25 mouse cellular contexts compared by ENCODE assay signal in the genomic region with DNA sequence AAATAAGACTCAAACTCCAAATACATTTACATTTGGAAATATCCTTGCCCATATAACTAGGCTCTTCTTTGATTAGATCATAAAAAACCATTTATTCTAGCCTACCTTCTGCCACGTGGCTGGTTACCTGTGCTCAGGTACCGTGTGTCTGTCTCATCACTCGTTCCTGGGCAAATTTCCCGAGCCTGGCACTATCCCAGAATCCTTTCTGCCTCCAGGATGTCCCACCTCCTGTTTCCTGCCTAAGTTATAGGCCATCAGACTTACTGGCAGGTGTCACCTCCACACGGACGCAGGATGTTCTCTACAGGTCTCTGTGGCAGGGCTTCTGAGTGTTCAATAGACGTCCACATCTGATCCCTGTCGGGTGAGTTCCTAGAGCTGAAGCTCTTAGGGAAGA. TPM values are rescaled to one million over a fixed set of nuclear protein-coding genes. Genes with fewer than 3 reads are reported as not detected.
A peak's percentile ranks its signal among the peaks of the same experiment; 100 is the strongest.
DNase-seq lines count a peak whose midpoint lies in the region; ATAC-seq and TF ChIP-seq lines count a peak whose summit lies in the region.
"Had no signal": no experiment of that assay in that cellular context is flagged by ENCODE, and none has a peak within 500 bp of the region (broad histone marks: within the 10 kb centered on the region; RNA-seq: fewer than 3 reads in every experiment).

No protein-coding gene starts in this region.

- ATAC-seq in kidney, embryonic 16.5 days (ENCODE audit: low FRiP score, low TSS enrichment): no peak
- ATAC-seq: forebrain, embryonic 13.5 days; forebrain, embryonic 15.5 days; forebrain, postnatal 0 days; Patski had no signal

- H3K36me3 ChIP-seq in kidney, embryonic 16.5 days (ENCODE audit: insufficient read depth, low read length): peaks cover 31% of the 10 kb centered on the region
- H3K36me3 ChIP-seq in testis, adult 2 months (ENCODE audit: control insufficient read depth, insufficient read depth, low read length): no peaks in the 10 kb centered on the region

- no peak overlapping the region for H3K27ac ChIP-seq in kidney, embryonic 16.5 days (ENCODE audit: low read length)
- H3K27ac ChIP-seq in testis, adult 2 months (ENCODE audit: control insufficient read depth, insufficient read depth, low read depth, low read length): no peak overlapping the region
- H3K27ac ChIP-seq: embryonic facial prominence, embryonic 10.5 days; embryonic facial prominence, embryonic 12.5 days; forebrain, embryonic 13.5 days; forebrain, embryonic 15.5 days had no signal

- peak; percentile 64 for DNase-seq in cerebellum, postnatal 10 days
- DNase-seq in cerebellum, adult 8-10 months: no peak
- DNase-seq in cerebellum, postnatal 25 days: peak; percentile 25 to 51
- no peak for DNase-seq in cerebellum, adult 11-12 months
- DNase-seq in kidney, adult 18-20 months: peak; percentile 32
- no peak for DNase-seq in testis, postnatal 14 days (ENCODE audit: low spot score)
- DNase-seq: adrenal gland, adult 8-10 months; B cell, adult 2 months; cerebellum, adult 2 months; cerebellum, adult 9-11 months; forebrain, postnatal 0 days had no signal

- no peaks in the 10 kb centered on the region for H3K27me3 ChIP-seq in kidney, embryonic 16.5 days (ENCODE audit: insufficient read depth, low read length)
- no peaks in the 10 kb centered on the region for H3K27me3 ChIP-seq in testis, adult 2 months (ENCODE audit: control insufficient read depth, insufficient read depth, low read length)
- H3K27me3 ChIP-seq: CH12.LX; embryonic facial prominence, embryonic 12.5 days; forebrain, embryonic 13.5 days; forebrain, embryonic 15.5 days; Patski had no signal

- H3K4me2 ChIP-seq in kidney, embryonic 16.5 days (replicated peaks; ENCODE audit: low read depth, low read length): no peak overlapping the region
- H3K4me2 ChIP-seq: embryonic facial prominence, embryonic 12.5 days; forebrain, embryonic 13.5 days; forebrain, embryonic 15.5 days had no signal

- TF ChIP-seq CTCF in testis, adult 2 months (IDR thresholded peaks at IDR 0.05; ENCODE audit: control insufficient read depth, insufficient read depth, insufficient replicate concordance, low read depth, low read length): no peak

- no peak for TF ChIP-seq POLR2A in testis, adult 2 months (IDR thresholded peaks at IDR 0.05; ENCODE audit: control insufficient read depth, low read depth, low read length)

- no peak overlapping the region for H3K9ac ChIP-seq in kidney, embryonic 16.5 days (replicated peaks; ENCODE audit: low read length)
- H3K9ac ChIP-seq: embryonic facial prominence, embryonic 12.5 days; forebrain, embryonic 13.5 days; forebrain, embryonic 15.5 days; forebrain, postnatal 0 days had no signal

- no peak overlapping the region for H3K4me3 ChIP-seq in kidney, embryonic 16.5 days (ENCODE audit: low read length)
- H3K4me3 ChIP-seq in testis, adult 2 months (ENCODE audit: control insufficient read depth, low read depth, low read length): peak overlapping the region; percentile 64
- H3K4me3 ChIP-seq: embryonic facial prominence, embryonic 10.5 days; embryonic facial prominence, embryonic 12.5 days; forebrain, embryonic 13.5 days; forebrain, embryonic 15.5 days had no signal

- no peaks in the 10 kb centered on the region for H3K9me3 ChIP-seq in kidney, embryonic 16.5 days (ENCODE audit: low read length)
- H3K9me3 ChIP-seq: embryonic facial prominence, embryonic 10.5 days; embryonic facial prominence, embryonic 12.5 days; forebrain, embryonic 13.5 days; forebrain, embryonic 15.5 days; G1E had no signal

- WGBS in kidney, embryonic 16.5 days: 87% methylated on average over 8 of the region's 8 CpGs

- H3K4me1 ChIP-seq in kidney, embryonic 16.5 days (ENCODE audit: insufficient read depth, low read length): 0 out of 2 replicates have a peak, but pooled peaks cover 6% of the 10 kb centered on the region
- H3K4me1 ChIP-seq in testis, adult 2 months (ENCODE audit: control insufficient read depth, insufficient read depth, low read length): peaks cover 13% of the 10 kb centered on the region
- H3K4me1 ChIP-seq: embryonic facial prominence, embryonic 10.5 days; embryonic facial prominence, embryonic 12.5 days; forebrain, embryonic 13.5 days; forebrain, embryonic 15.5 days had no signal

RNA-seq across cellular contexts. Expression of a gene that starts 13.0 kb away (rescaled TPM):
- not detected in 2 replicates for polyA plus RNA-seq in kidney, embryonic 16.5 days (2015; fragmentation: Nextera tagmentation; extraction: Ambion mirVana)
- polyA plus RNA-seq in testis, adult 2 months (2012; rRNA removed): 4.6 and 4.7 TPM in 2 replicates
- polyA plus RNA-seq: activated CD4-positive, CD25-positive, alpha-beta regulatory T cell, adult 4 months; embryonic facial prominence, embryonic 10.5 days; forebrain, embryonic 11.5 days; forebrain, embryonic 15.5 days; G1E had no signal

RNA-seq across cellular contexts. Expression of a gene that starts 20.0 kb away (rescaled TPM):
- polyA plus RNA-seq in kidney, embryonic 16.5 days (2015; fragmentation: Nextera tagmentation; extraction: Ambion mirVana): not detected in 2 replicates
- 2.2 and 2.8 TPM in 2 replicates for polyA plus RNA-seq in testis, adult 2 months (2012; rRNA removed)
- polyA plus RNA-seq: activated CD4-positive, CD25-positive, alpha-beta regulatory T cell, adult 4 months; CD4-positive, CD25-positive, alpha-beta regulatory T cell, adult 4 months; embryonic facial prominence, embryonic 12.5 days; forebrain, embryonic 11.5 days; forebrain, embryonic 13.5 days; forebrain, embryonic 15.5 days; G1E had no signal

RNA-seq across cellular contexts. Expression of a gene that starts 21.1 kb away (rescaled TPM):
- 88.9 and 91.9 TPM in 2 replicates for polyA plus RNA-seq in kidney, embryonic 16.5 days (2015; fragmentation: Nextera tagmentation; extraction: Ambion mirVana)
- polyA plus RNA-seq in testis, adult 2 months (2012; rRNA removed): 13.9 and 16.0 TPM in 2 replicates

RNA-seq across cellular contexts. Expression of a gene that starts 39.4 kb away (rescaled TPM):
- polyA plus RNA-seq in kidney, embryonic 16.5 days (2015; fragmentation: Nextera tagmentation; extraction: Ambion mirVana): not detected in 2 replicates
- not detected in 2 replicates for polyA plus RNA-seq in testis, adult 2 months (2012; rRNA removed)
- polyA plus RNA-seq: activated CD4-positive, CD25-positive, alpha-beta regulatory T cell, adult 4 months; CD4-positive, CD25-positive, alpha-beta regulatory T cell, adult 4 months; cerebellum, adult 2 months; cortical plate, adult 2 months; embryonic facial prominence, embryonic 10.5 days; embryonic facial prominence, embryonic 12.5 days; embryonic facial prominence, embryonic 14.5 days; forebrain, embryonic 11.5 days; forebrain, embryonic 13.5 days; forebrain, embryonic 15.5 days; forebrain, postnatal 0 days; G1E had no signal

RNA-seq across cellular contexts. Expression of a gene that starts 57.4 kb away (rescaled TPM):
- polyA plus RNA-seq in kidney, embryonic 16.5 days (2015; fragmentation: Nextera tagmentation; extraction: Ambion mirVana): not detected in 2 replicates
- not detected in 2 replicates for polyA plus RNA-seq in testis, adult 2 months (2012; rRNA removed)
- polyA plus RNA-seq: activated CD4-positive, CD25-positive, alpha-beta regulatory T cell, adult 4 months; CD4-positive, CD25-positive, alpha-beta regulatory T cell, adult 4 months; cerebellum, adult 2 months; cortical plate, adult 2 months; embryonic facial prominence, embryonic 10.5 days; embryonic facial prominence, embryonic 12.5 days; embryonic facial prominence, embryonic 14.5 days; forebrain, embryonic 11.5 days; forebrain, embryonic 13.5 days; forebrain, embryonic 15.5 days; forebrain, postnatal 0 days; G1E; Patski had no signal

Comparison
In these comparisons a context has a peak if more than half of its experiments do, and no peak if none do; other contexts are left out.
1. DNase-seq: peak in cerebellum, postnatal 10 days (2 of 2), cerebellum, postnatal 25 days (2 of 2) and kidney, adult 18-20 months (single experiment); none in cerebellum, adult 8-10 months (single experiment), cerebellum, adult 11-12 months (single experiment) and testis, postnatal 14 days (single experiment).